ENCODE assay signal across 25 mouse cellular contexts in genomic region chr6:127006551-127006950, GRCm38 (mm10). TPM values are rescaled to one million over a fixed set of nuclear protein-coding genes. Genes with fewer than 3 reads are reported as not detected.
DNase-seq lines count a peak whose midpoint lies in the region; TF ChIP-seq lines count a peak whose summit lies in the region.
"Had no signal": no experiment of that assay in that cellular context is flagged by ENCODE, and none has a peak within 500 bp of the region (broad histone marks: within the 10 kb centered on the region; RNA-seq: fewer than 3 reads in every experiment).

No protein-coding gene starts in this region.

- TF ChIP-seq CTCF in gastrocnemius, adult 2 months (IDR thresholded peaks at IDR 0.05) = no peak

- peak overlapping the region; percentile 2; the same call in 1 of the 2 replicates for H3K27ac ChIP-seq in gastrocnemius, adult 2 months
- H3K27ac ChIP-seq: embryonic facial prominence, embryonic 12.5 days; embryonic facial prominence, embryonic 15.5 days; heart, embryonic 15.5 days; hindbrain, embryonic 10.5 days; hindbrain, embryonic 13.5 days; intestine, embryonic 15.5 days had no signal

- intact Hi-C loops in gastrocnemius, adult 2 months (cut with DNase I) = no loop called here
- intact Hi-C loops in heart, postnatal 10 days (cut with DNase I) = no loop called here

- H3K4me3 ChIP-seq in gastrocnemius, adult 2 months = no peak overlapping the region
- H3K4me3 ChIP-seq: embryonic facial prominence, embryonic 12.5 days; embryonic facial prominence, embryonic 15.5 days; heart, embryonic 12.5 days; heart, embryonic 15.5 days; hindbrain, embryonic 10.5 days; hindbrain, embryonic 13.5 days; intestine, embryonic 15.5 days had no signal

- peak; percentile 25 for DNase-seq in gastrocnemius, adult 2 months
- no peak for DNase-seq in gastrocnemius, postnatal 4 days (ENCODE audit: low spot score in 2 of 2)
- peak; percentile 13 to 32 for DNase-seq in heart, postnatal 10 days
- DNase-seq in heart, postnatal 4 days = no peak
- peak; percentile 21 to 23 for DNase-seq in urinary bladder, postnatal 36 days (ENCODE audit: low spot score in 2 of 2)
- DNase-seq in urinary bladder, postnatal 4 days (ENCODE audit: low spot score in 2 of 2) = no peak
- DNase-seq: adrenal gland, adult 2 months; adrenal gland, postnatal 14 days; B cell, adult 2 months; cerebellum, adult 11 months; cerebellum, adult 2 months; cerebellum, adult 9-11 months; cerebellum, postnatal 25 days; forebrain, postnatal 0 days; gastrocnemius, postnatal 10 days; kidney, adult 11 months had no signal

RNA-seq across cellular contexts. Expression of gene Fgf6, which starts 8.8 kb away (rescaled TPM):
- total RNA-seq in gastrocnemius, adult 2 months (2021) = 1 to 10 TPM; 2.3 to 3.5 TPM
- total RNA-seq in gastrocnemius, postnatal 4 days (2021) = 1 to 10 TPM; 8.2 to 9.7 TPM
- total RNA-seq in heart, postnatal 10 days (2021) = under 1 TPM; 0.15 to 0.22 TPM
- under 1 TPM; 0.14 to 0.23 TPM for total RNA-seq in heart, postnatal 4 days (2021)
- total RNA-seq: adrenal gland, adult 2 months; adrenal gland, postnatal 14 days; CH12.LX; common myeloid progenitor, adult 5-6 weeks; forebrain, postnatal 0 days had no signal

Comparison
In these comparisons a context has a peak if more than half of its experiments do, and no peak if none do; other contexts are left out.
1. DNase-seq: peak in gastrocnemius, adult 2 months (single experiment), heart, postnatal 10 days (2 of 2) and urinary bladder, postnatal 36 days (2 of 2); none in gastrocnemius, postnatal 4 days (0 of 2), heart, postnatal 4 days (single experiment) and urinary bladder, postnatal 4 days (0 of 2).